25 mouse cellular contexts compared by ENCODE assay signal in genomic region chrX:139529678-139530077, GRCm38 (mm10).
"Had no signal": no experiment of that assay in that cellular context is flagged by ENCODE, and none has a peak within 500 bp of the region (broad histone marks: within the 10 kb centered on the region; RNA-seq: fewer than 3 reads in every experiment).

No protein-coding gene starts in this region.

- ATAC-seq: hindbrain, postnatal 0 days; intestine, embryonic 16.5 days had no signal

- H3K4me1 ChIP-seq: heart, embryonic 13.5 days; heart, embryonic 15.5 days; hindbrain, embryonic 13.5 days; hindbrain, embryonic 15.5 days; kidney, embryonic 15.5 days; limb, embryonic 13.5 days; limb, embryonic 15.5 days had no signal

- H3K36me3 ChIP-seq: heart, embryonic 13.5 days; heart, embryonic 15.5 days; hindbrain, embryonic 13.5 days; hindbrain, embryonic 15.5 days; kidney, embryonic 15.5 days; limb, embryonic 13.5 days; limb, embryonic 15.5 days had no signal

- DNase-seq: gastrocnemius, postnatal 14 days; gastrocnemius, postnatal 36 days; heart, adult 11 months; heart, adult 2 months; heart, postnatal 14 days; heart, postnatal 36 days; kidney, adult 11 months; kidney, adult 2 months; kidney, adult 9 months; kidney, postnatal 14 days; kidney, postnatal 36 days; layer of hippocampus, adult 9-11 months; layer of hippocampus, postnatal 36 days; left cerebral cortex, postnatal 4 days had no signal

- H3K27ac ChIP-seq: heart, adult 2 months; heart, embryonic 13.5 days; heart, embryonic 15.5 days; hindbrain, embryonic 13.5 days; hindbrain, embryonic 15.5 days; hindbrain, postnatal 0 days; kidney, embryonic 15.5 days; kidney, postnatal 0 days; limb, embryonic 13.5 days; limb, embryonic 15.5 days had no signal

- H3K4me2 ChIP-seq: heart, embryonic 11.5 days; heart, embryonic 13.5 days; heart, embryonic 15.5 days; hindbrain, embryonic 13.5 days; hindbrain, embryonic 15.5 days; kidney, embryonic 15.5 days; limb, embryonic 13.5 days; limb, embryonic 15.5 days had no signal

- H3K4me3 ChIP-seq: heart, adult 2 months; heart, embryonic 13.5 days; heart, embryonic 15.5 days; hindbrain, embryonic 13.5 days; hindbrain, embryonic 15.5 days; kidney, embryonic 15.5 days; limb, embryonic 13.5 days; limb, embryonic 15.5 days had no signal

- H3K27me3 ChIP-seq: heart, embryonic 13.5 days; heart, embryonic 15.5 days; hindbrain, embryonic 15.5 days; limb, embryonic 15.5 days had no signal

- H3K9me3 ChIP-seq: heart, embryonic 13.5 days; heart, embryonic 15.5 days; hindbrain, embryonic 13.5 days; hindbrain, embryonic 15.5 days; kidney, embryonic 15.5 days; limb, embryonic 13.5 days; limb, embryonic 15.5 days had no signal

- H3K9ac ChIP-seq: heart, embryonic 13.5 days; heart, embryonic 15.5 days; hindbrain, embryonic 13.5 days; hindbrain, embryonic 15.5 days; kidney, embryonic 15.5 days; limb, embryonic 13.5 days; limb, embryonic 15.5 days had no signal
